Mouse (Mus musculus): ENCODE measurements around the gene Wdr77.

DNA sequence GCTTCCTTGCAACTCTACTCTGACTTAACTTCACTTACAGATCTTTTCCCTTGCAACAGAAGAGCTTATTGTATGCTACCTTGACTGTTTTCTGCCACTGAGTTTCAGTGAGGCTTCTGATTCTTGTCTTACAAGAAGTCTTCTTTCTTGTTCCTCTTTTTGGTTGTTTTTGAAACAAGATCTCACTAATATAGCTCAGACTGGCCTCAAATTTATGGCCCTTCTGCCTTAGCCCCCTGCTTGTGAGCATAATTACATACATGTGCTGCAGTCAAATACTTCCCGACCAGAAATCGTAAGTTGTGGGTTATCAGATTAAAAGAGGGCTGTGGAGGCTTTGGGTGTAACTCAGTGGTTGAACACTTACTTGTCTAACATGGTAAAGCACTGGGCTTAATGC, 35.6 kb downstream of the Wdr77 start:
- TF ChIP-seq POLR2A (IDR thresholded peaks at IDR 0.05; ENCODE audit: low read depth, low read length), result no peak
- TF ChIP-seq CTCF (IDR thresholded peaks at IDR 0.05; ENCODE audit: extremely low read depth, insufficient read depth, insufficient read length, insufficient replicate concordance), result no peak

Measured in spleen, adult 2 months (tissue).